Mouse (Mus musculus): Measurements from ENCODE around the gene Lamp5.

Lamp5 gene

GRCm38 (mm10) chr2:136051688-136052289 is at the start of gene Lamp5:
Gene Lamp5 (plus strand): TSS chr2:136052239.
- DNase-seq (ENCODE audit: low spot score), result no peak

DNA sequence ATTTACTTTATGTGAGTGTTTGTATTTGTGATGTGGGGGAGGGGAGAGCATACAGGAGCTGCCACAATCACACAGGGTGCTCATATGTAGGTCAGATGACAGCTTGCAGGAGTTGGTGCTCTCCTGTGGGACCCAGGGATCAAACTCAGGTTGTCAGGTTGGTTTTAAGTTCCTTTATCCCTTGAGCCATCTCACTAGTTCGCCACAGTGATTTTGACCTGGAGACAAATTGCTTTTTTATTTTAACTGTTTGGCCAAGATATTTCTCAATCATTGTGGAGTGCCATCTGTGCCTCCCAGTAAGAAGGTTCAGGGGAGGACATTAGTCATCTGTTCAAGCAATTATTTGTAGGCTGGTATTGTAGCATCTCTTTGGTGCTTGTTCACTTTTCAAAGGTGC is 48.2 kb upstream of the Lamp5 start:
- DNase-seq (ENCODE audit: low spot score), result no peak

- no peak for DNase-seq (ENCODE audit: low spot score)
These were observed 45.8 kb upstream of the Lamp5 start for GRCm38 (mm10) chr2:136006280-136006679.

GRCm38 (mm10) chr2:136012759-136013158 is 39.3 kb upstream of the Lamp5 start:
- DNase-seq (ENCODE audit: low spot score), result no peak

DNA sequence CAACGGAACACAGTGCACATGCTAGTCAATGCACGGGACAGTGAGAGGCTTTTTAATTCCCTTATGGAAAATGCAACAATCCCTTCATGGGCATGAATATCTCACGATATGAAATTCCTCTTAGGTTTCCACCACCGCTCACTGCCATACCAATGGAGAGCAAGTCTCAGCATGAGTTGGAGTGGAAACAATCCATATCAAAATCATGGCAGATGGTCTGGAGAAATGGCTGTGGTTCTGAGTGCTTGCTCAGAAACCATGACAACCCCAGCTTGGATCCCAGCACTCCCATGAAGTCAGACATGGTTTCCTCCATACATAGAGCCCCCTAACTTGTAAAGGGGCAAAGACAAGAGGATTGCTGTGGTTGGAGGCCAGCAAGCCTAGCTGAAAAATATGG is 3.6 kb upstream of the Lamp5 start:
- no peak for DNase-seq (ENCODE audit: low spot score)

DNA sequence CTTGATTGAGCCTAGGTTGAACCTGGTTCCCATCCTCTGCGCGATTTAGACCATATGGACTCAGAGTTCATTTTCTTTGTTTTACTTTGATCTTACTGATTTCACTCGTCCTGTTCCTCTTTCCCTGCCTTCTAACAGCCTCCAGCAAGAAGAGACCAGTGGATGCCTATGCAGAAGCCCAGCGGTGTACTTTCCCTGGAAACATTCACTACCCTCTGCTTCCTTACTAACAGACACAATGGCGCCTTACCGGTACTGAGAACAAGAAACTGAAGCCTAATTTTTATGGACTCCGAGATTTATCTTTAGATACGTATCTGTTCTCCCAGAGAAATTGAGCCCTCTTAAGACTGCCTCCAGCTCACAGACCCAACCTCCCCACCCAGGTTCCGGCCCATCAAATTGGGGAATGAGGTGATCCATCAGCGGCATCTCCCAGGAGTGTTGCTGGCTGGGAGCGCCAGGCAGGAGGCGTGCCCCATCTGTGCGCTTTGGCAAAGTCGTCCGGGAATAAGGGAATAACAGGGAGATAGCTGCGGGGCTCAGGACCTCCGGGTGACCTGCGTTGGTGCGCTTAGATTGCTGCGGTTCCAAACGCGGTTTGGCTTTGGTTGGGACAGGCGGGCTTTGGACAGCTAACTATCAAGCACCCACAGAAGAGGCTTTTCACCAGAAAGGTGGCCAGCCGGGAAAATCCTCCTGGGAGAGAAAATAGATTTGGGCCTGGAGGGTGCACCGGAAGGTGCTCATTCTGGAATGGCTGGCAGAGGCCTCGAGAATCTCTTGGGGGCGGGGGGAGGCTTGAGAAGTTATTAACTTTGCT is 1.0 kb upstream of the Lamp5 start:
- no peak for DNase-seq (ENCODE audit: low spot score)

GRCm38 (mm10) chr2:136057861-136058331 is 5.9 kb downstream of the Lamp5 start:
- no peak for DNase-seq (ENCODE audit: low spot score)

DNA sequence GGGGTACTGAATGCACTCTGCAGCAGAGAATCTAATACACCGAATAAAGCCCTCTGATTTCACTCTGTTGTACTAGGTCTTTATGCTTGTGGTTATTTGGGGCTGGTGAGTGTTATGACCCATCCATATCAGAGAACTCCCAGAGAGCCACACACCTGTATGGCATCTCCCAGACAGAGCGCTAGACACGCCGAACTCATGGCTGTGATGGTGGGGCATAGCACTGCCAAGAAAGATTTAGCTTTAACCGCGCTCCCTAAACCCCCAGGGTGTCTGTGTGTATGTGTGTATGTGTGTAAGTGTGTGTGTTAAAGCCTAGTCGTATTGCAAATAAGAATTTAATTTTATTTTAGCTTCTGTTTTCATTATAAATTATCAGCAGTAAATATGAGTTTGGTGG is 6.4 kb downstream of the Lamp5 start:
- DNase-seq (ENCODE audit: low spot score), result no peak

GRCm38 (mm10) chr2:136059029-136059669 is 7.1 kb downstream of the Lamp5 start:
- no peak for DNase-seq (ENCODE audit: low spot score)

DNA sequence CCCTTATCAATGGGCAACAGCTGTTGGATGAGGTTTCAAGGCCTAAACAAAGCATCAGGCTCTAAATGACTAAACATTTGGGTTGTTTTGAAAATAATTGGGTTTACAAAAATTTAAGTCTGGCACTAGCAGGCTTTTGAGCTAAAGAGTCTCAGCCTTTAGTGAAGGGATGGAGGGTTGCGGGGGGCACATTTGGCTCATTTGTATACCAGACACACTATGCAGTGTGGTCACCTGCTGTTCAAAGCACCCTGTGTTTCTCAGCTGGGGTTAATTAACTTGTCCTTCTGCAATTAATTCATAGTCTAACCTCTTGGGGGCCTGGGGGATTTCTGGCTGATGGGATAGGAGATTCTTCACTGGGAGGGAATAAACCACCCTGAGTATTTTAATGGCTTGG is 12.3 kb downstream of the Lamp5 start:
- no peak for DNase-seq (ENCODE audit: low spot score)

DNA sequence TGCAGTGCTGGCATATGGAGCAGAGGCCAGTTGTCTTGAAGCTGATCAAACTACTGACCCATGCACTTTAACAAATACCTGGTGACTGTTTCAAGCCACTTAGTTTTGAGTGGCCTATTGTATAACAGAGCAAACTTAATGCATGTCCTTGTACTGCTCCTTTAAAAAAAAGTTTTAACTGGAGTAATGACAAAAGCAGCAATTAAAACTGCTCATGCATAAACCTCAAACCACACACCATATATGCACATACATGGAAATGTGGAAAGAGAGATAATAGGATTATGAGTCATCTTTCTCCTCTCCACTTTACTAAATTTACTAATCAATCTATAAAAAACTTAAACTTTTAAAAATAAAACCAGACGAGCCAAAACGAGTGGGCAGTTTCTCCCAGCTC is 43.9 kb downstream of the Lamp5 start:
- no peak for DNase-seq (ENCODE audit: low spot score)

DNA sequence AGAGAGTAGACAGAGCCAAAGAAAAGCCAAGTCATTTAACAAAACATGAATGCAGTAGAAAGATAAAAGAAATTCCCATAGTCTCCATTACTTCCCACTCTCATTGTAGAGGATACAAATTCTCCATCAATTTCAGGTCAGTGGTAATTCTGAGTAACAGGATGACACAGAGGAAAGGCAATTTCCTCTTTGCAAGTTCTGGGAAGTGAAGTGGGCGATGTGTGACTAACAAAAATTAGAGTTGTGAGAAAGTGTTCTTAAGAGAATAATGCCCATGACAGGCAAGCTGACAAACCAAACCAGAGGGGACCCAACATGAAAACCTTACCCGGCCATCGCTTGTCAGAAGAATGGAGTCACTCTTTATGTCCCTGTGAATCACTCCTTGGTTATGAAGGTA is 45.1 kb downstream of the Lamp5 start:
- no peak for DNase-seq (ENCODE audit: low spot score)

- no peak for DNase-seq (ENCODE audit: low spot score)
These were observed 55.6 kb downstream of the Lamp5 start for GRCm38 (mm10) chr2:136107597-136107996.

- no peak for DNase-seq (ENCODE audit: low spot score)
These were observed 56.3 kb downstream of the Lamp5 start for GRCm38 (mm10) chr2:136108124-136109037.

DNA sequence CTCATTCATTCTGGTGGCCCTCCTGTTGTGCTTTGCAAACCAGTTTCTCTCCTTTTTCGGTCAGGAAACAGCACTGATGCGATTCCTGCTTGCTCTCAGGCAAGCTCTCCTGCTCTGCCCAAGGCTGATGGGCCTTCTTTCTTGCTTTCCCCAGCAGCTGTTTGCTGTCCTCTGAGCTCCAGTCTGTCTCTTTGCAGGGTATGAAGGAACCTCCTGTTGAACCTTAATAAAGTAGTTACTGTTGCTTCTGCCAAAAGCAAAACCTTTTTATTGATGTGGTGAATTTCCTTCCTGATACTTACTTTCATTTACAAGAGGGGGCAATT is 57.0 kb downstream of the Lamp5 start:
- no peak for DNase-seq (ENCODE audit: low spot score)

- DNase-seq (ENCODE audit: low spot score), result no peak
These were observed 61.3 kb downstream of the Lamp5 start for GRCm38 (mm10) chr2:136113374-136113773.

DNA sequence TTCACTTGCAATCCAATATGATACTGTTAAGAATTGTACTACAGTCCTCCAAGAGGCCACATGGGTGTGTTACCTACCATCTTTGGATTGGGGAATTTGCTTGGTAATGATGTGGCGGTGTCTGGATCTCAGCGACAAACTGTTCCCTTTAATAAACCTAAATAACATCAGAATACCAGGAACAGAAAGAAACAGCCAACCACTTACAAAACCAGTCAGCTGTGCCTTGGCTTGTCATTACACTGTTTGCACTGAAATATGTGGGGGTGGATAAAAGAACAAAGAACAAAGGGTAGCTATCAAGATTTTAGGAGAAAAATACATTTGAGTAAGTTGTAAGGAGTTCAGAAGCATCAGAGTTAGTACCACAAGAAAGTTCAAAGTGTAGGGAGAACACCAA is 66.0 kb downstream of the Lamp5 start:
- no peak for DNase-seq (ENCODE audit: low spot score)

All from T-cell, adult 2 months (primary cell).